Mouse (Mus musculus) ES-Bruce4 (cell line): Measurements from ENCODE around the gene Grin3a. TPM values are rescaled to one million over a fixed set of nuclear protein-coding genes. Genes with fewer than 3 reads are reported as not detected.
"Not testable (repeated sequence)": the region's sequence is repeated elsewhere in the genome, so short reads cannot be mapped to it uniquely, and the experiment has no call there.

Experiments
- H3K27ac ChIP-seq: 2 replicates; pipeline ENCODE4 v1.5.1; 2012; ENCODE audit warnings: low read length, inconsistent platforms; ENCODE audit not compliant: insufficient read depth
- H3K27me3 ChIP-seq: 2 replicates; pipeline ENCODE4 v1.6.1; 2012; ENCODE audit warnings: mild to moderate bottlenecking, low read length, inconsistent platforms; ENCODE audit not compliant: control insufficient read depth, poor library complexity, insufficient read depth, severe bottlenecking
- H3K36me3 ChIP-seq: 2 replicates; pipeline ENCODE4 v1.6.1; 2012; ENCODE audit warnings: inconsistent platforms, mild to moderate bottlenecking, low read length, moderate library complexity; ENCODE audit not compliant: control insufficient read depth, poor library complexity, insufficient read depth, severe bottlenecking
- H3K4me1 ChIP-seq: one replicate; pipeline ENCODE4 v1.8.1; 2011; ENCODE audit warnings: low read length; ENCODE audit not compliant: control insufficient read depth, insufficient read depth
- H3K4me3 ChIP-seq: 2 replicates; pipeline ENCODE4 v1.5.1; 2011; ENCODE audit warnings: low read depth, mild to moderate bottlenecking, low read length
- H3K9ac ChIP-seq: 2 replicates; pipeline ENCODE4 v1.6.1; 2012; ENCODE audit warnings: low read depth, mild to moderate bottlenecking, inconsistent platforms; ENCODE audit not compliant: poor library complexity, severe bottlenecking
- H3K9me3 ChIP-seq: replicated peaks from 2 replicates; pipeline ENCODE4 v1.6.1; 2012; ENCODE audit warnings: mild to moderate bottlenecking, low read length, inconsistent platforms; ENCODE audit not compliant: control insufficient read depth, poor library complexity, insufficient read depth, severe bottlenecking
- CTCF ChIP-seq: IDR thresholded peaks from one replicate; pipeline ENCODE4 v1.8.1; 2011; ENCODE audit warnings: low read depth, low read length
- EP300 ChIP-seq: IDR thresholded peaks from 2 replicates; pipeline ENCODE4 v1.6.1; 2011; ENCODE audit warnings: low read depth, low read length; ENCODE audit not compliant: insufficient read depth
- POLR2A ChIP-seq: IDR thresholded peaks from one replicate; pipeline ENCODE4 v1.8.1; 2011; ENCODE audit warnings: low read length; ENCODE audit not compliant: insufficient read depth
- polyA plus RNA-seq: library from polyadenylated mRNA; stranded (reverse); fragments of >200 nt; gene quantifications from 2 replicates; pipeline ENCODE4 v1.2.4, GENCODE M21; 2011; ENCODE audit warnings: low read depth; ENCODE audit not compliant: missing spikeins, insufficient read depth, insufficient read length

The Grin3a gene
- polyA plus RNA-seq, 1 experiment, result not detected

DNA sequence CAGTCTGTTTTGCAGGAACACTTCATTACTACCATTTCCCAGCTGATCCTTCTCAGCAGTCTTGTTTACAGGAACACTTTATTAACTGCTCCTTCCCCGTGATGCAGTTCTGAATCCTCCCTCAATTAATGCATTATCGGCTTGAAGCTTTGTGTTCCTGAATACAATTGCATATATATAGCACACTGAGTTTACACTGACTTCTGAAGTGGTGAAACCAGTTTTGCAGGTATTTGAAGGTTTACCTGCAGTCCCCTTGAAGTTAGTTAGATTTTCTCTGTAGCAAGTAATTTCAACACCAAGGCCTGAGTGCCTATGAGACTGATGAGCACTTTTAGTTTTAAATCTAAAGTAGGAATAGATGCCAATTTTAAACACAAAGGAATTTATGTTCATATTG lies 223.3 kb downstream of the Grin3a start:
- no peaks in the 10 kb centered on the region for H3K36me3 ChIP-seq
- H3K9me3 ChIP-seq, result peaks cover 5% of the 10 kb centered on the region
- TF ChIP-seq POLR2A (no peak), EP300 (no peak), CTCF (no peak)
- no peak overlapping the region for H3K9ac ChIP-seq
- H3K27ac ChIP-seq, result no peak overlapping the region
- H3K27me3 ChIP-seq, result no peaks in the 10 kb centered on the region
- no peaks in the 10 kb centered on the region for H3K4me1 ChIP-seq
- no peak overlapping the region for H3K4me3 ChIP-seq

DNA sequence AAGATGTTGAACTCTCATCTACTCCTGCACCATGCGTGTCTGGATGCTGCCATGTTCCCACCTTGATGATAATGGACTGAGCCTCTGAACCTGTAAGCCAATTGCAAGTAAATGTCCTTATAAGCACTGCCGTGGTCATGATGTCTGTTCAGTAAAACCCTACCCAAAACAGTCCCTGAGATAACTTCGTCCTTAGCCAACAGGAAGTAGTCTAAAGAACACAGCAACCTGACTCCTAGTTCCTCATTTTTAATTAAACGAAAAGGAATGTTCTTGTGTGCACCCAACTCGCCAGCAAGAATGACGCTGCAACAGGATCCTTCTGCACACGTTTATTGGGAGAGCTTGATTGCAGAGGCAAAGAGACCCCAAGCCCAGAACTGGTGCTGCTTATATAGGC lies 225.7 kb downstream of the Grin3a start:
- not testable (repeated sequence) for H3K27me3 ChIP-seq, H3K27ac ChIP-seq, H3K4me3 ChIP-seq, H3K4me1 ChIP-seq, H3K36me3 ChIP-seq, H3K9me3 ChIP-seq, H3K9ac ChIP-seq

DNA sequence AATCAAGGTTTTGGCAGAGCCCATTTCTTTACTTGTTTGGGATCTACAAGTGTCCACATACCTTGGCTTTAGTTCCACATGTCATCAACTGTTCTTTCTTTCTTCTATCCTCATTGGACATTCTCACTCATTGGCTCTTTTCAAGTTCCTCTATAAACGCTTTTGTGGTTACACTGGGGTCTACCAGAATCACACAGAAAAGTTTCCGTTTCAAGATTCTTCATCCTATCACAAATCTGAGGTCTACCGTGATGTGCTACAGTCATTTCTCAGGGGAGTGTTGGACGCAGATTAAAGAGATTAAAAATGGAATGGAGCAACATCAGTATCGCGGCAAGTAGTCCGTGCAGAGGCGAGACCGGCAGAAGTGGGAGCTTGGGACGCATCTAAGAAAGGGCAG lies 228.6 kb downstream of the Grin3a start:
- Histone ChIP-seq H3K4me1 (no peaks in the 10 kb centered on the region), H3K27me3 (no peaks in the 10 kb centered on the region), H3K9me3 (peaks cover 5% of the 10 kb centered on the region), H3K4me3 (no peak overlapping the region), H3K36me3 (no peaks in the 10 kb centered on the region), H3K9ac (no peak overlapping the region), H3K27ac (no peak overlapping the region)
- TF ChIP-seq EP300 (no peak), CTCF (no peak), POLR2A (no peak)

Other genes starting within 250 kb of the Grin3a start
- gene Tmem246, start 247.9 kb downstream of the Grin3a start, polyA plus RNA-seq, result 3.2 and 5.9 TPM in 2 replicates
- gene Rnf20, start 213.7 kb downstream of the Grin3a start, polyA plus RNA-seq, result 48.6 and 53.4 TPM in 2 replicates
- gene Ppp3r2, start 163.7 kb downstream of the Grin3a start, polyA plus RNA-seq, result not detected in 2 replicates